Comparison of ENCODE assay signal across 8 mouse cellular contexts in genomic region chr17:33928251-33928947, GRCm38 (mm10). TPM values are rescaled to one million over a fixed set of nuclear protein-coding genes. Genes with fewer than 3 reads are reported as not detected.
DNase-seq lines count a peak whose midpoint lies in the region; ATAC-seq and TF ChIP-seq lines count a peak whose summit lies in the region.

No protein-coding gene starts in this region.

- peaks cover 15% of the 10 kb centered on the region for H3K9me3 ChIP-seq in erythroblast, embryonic 14.5 days (ENCODE audit: control insufficient read depth, low read length)
- H3K9me3 ChIP-seq in liver, embryonic 12.5 days (replicated peaks) = no peaks in the 10 kb centered on the region

- TF ChIP-seq CTCF in testis, adult 2 months (IDR thresholded peaks at IDR 0.05; ENCODE audit: control insufficient read depth, insufficient read depth, insufficient replicate concordance, low read depth, low read length) = no peak

- peak overlapping the region; percentile 100 for H3K4me2 ChIP-seq in liver, embryonic 12.5 days

- 50% methylated on average over 21 of the region's 21 CpGs for WGBS in liver, embryonic 12.5 days (ENCODE audit: insufficient replicate concordance)

- H3K36me3 ChIP-seq in erythroblast, embryonic 14.5 days (ENCODE audit: control insufficient read depth) = peaks cover 51% of the 10 kb centered on the region
- no peaks in the 10 kb centered on the region for H3K36me3 ChIP-seq in testis, adult 2 months (ENCODE audit: control insufficient read depth, insufficient read depth, low read length)
- H3K36me3 ChIP-seq in liver, embryonic 12.5 days = peaks cover 46% of the 10 kb centered on the region

- H3K27me3 ChIP-seq in erythroblast, embryonic 14.5 days (ENCODE audit: control insufficient read depth) = peaks cover 2% of the 10 kb centered on the region; the same call in 1 of the 2 replicates
- no peaks in the 10 kb centered on the region for H3K27me3 ChIP-seq in testis, adult 2 months (ENCODE audit: control insufficient read depth, insufficient read depth, low read length)
- no peaks in the 10 kb centered on the region for H3K27me3 ChIP-seq in liver, embryonic 12.5 days (replicated peaks)

- peak overlapping the region; percentile 95 for H3K4me3 ChIP-seq in erythroblast, embryonic 14.5 days (replicated peaks)
- peak overlapping the region; percentile 78 for H3K4me3 ChIP-seq in testis, adult 2 months (ENCODE audit: control insufficient read depth, low read depth, low read length)
- H3K4me3 ChIP-seq in liver, embryonic 12.5 days = peak overlapping the region; percentile 92

- peaks cover 70% of the 10 kb centered on the region for H3K4me1 ChIP-seq in erythroblast, embryonic 14.5 days (ENCODE audit: control insufficient read depth)
- peaks cover 10% of the 10 kb centered on the region for H3K4me1 ChIP-seq in testis, adult 2 months (ENCODE audit: control insufficient read depth, insufficient read depth, low read length)
- peaks cover 76% of the 10 kb centered on the region for H3K4me1 ChIP-seq in liver, embryonic 12.5 days

- peak overlapping the region; percentile 96 for H3K9ac ChIP-seq in liver, embryonic 12.5 days

- H3K27ac ChIP-seq in testis, adult 2 months (ENCODE audit: control insufficient read depth, insufficient read depth, low read depth, low read length) = no peak overlapping the region
- H3K27ac ChIP-seq in liver, embryonic 12.5 days = peak overlapping the region; percentile 96

- ATAC-seq in erythroblast, adult 5-6 weeks (replicated peaks; ENCODE audit: low FRiP score, poor library complexity, severe bottlenecking) = no peak
- ATAC-seq in liver, embryonic 12.5 days = no peak
- no peak for ATAC-seq in monocyte, adult 5-6 weeks (replicated peaks; ENCODE audit: insufficient number of reproducible peaks, low FRiP score, low TSS enrichment, poor library complexity, severe bottlenecking)

- no peak for DNase-seq in testis, postnatal 10 days (ENCODE audit: low spot score)
- DNase-seq in spleen, adult 18-20 months = no peak
- no peak for DNase-seq in natural killer cell, adult 2 months (ENCODE audit: low spot score in 2 of 2)

- TF ChIP-seq POLR2A in testis, adult 2 months (IDR thresholded peaks at IDR 0.05; ENCODE audit: control insufficient read depth, low read depth, low read length) = no peak

RNA-seq across cellular contexts. Expression of gene Rgl2, which starts 0.9 kb away (rescaled TPM):
- 3.1 and 3.5 TPM in 2 replicates for polyA plus RNA-seq in erythroblast, embryonic 14.5 days (2012)
- total RNA-seq in erythroblast, adult 5-6 weeks (2015; ENCODE audit: low replicate concordance) = 5.2 and 6.1 TPM in 2 replicates
- total RNA-seq in erythroblast, adult 5-6 weeks (2017; ENCODE audit: low replicate concordance) = 5.6 and 9.7 TPM in 2 replicates
- 83.4 and 93.0 TPM in 2 replicates for polyA plus RNA-seq in testis, adult 2 months (2012; rRNA removed)
- 17.3 and 18.4 TPM in 2 replicates for polyA plus RNA-seq in liver, embryonic 12.5 days (2016; fragmentation: Nextera tagmentation; extraction: Ambion mirVana)
- total RNA-seq in monocyte, adult 5-6 weeks (2017) = 43.6 to 72.8 TPM (median 71.4 TPM) in 3 replicates

RNA-seq across cellular contexts. Expression of gene Pfdn6, which starts 11.7 kb away (rescaled TPM):
- 48.7 and 66.5 TPM in 2 replicates for polyA plus RNA-seq in erythroblast, embryonic 14.5 days (2012)
- 15.9 and 38.0 TPM in 2 replicates for total RNA-seq in erythroblast, adult 5-6 weeks (2015; ENCODE audit: low replicate concordance)
- 22.9 TPM in 2 replicates for total RNA-seq in erythroblast, adult 5-6 weeks (2017; ENCODE audit: low replicate concordance)
- polyA plus RNA-seq in testis, adult 2 months (2012; rRNA removed) = 54.8 and 58.7 TPM in 2 replicates
- 164 and 177 TPM in 2 replicates for polyA plus RNA-seq in liver, embryonic 12.5 days (2016; fragmentation: Nextera tagmentation; extraction: Ambion mirVana)
- 88.1 to 107 TPM (median 98.7 TPM) in 3 replicates for total RNA-seq in monocyte, adult 5-6 weeks (2017)

RNA-seq across cellular contexts. Expression of gene Wdr46, which starts 12.1 kb away (rescaled TPM):
- 6.0 and 6.7 TPM in 2 replicates for polyA plus RNA-seq in erythroblast, embryonic 14.5 days (2012)
- 4.0 and 15.9 TPM in 2 replicates for total RNA-seq in erythroblast, adult 5-6 weeks (2015; ENCODE audit: low replicate concordance)
- total RNA-seq in erythroblast, adult 5-6 weeks (2017; ENCODE audit: low replicate concordance) = 7.5 and 8.5 TPM in 2 replicates
- polyA plus RNA-seq in testis, adult 2 months (2012; rRNA removed) = 25.1 and 25.4 TPM in 2 replicates
- 49.4 and 52.7 TPM in 2 replicates for polyA plus RNA-seq in liver, embryonic 12.5 days (2016; fragmentation: Nextera tagmentation; extraction: Ambion mirVana)
- 11.1 to 17.8 TPM (median 16.3 TPM) in 3 replicates for total RNA-seq in monocyte, adult 5-6 weeks (2017)

RNA-seq across cellular contexts. Expression of gene Zbtb22, which starts 12.7 kb away (rescaled TPM):
- polyA plus RNA-seq in erythroblast, embryonic 14.5 days (2012) = 5.6 and 5.7 TPM in 2 replicates
- total RNA-seq in erythroblast, adult 5-6 weeks (2015; ENCODE audit: low replicate concordance) = 4.0 and 7.9 TPM in 2 replicates
- 8.8 and 10.3 TPM in 2 replicates for total RNA-seq in erythroblast, adult 5-6 weeks (2017; ENCODE audit: low replicate concordance)
- 65.0 and 66.5 TPM in 2 replicates for polyA plus RNA-seq in testis, adult 2 months (2012; rRNA removed)
- polyA plus RNA-seq in liver, embryonic 12.5 days (2016; fragmentation: Nextera tagmentation; extraction: Ambion mirVana) = 13.6 and 14.8 TPM in 2 replicates
- total RNA-seq in monocyte, adult 5-6 weeks (2017) = 21.8 to 32.2 TPM (median 31.5 TPM) in 3 replicates

RNA-seq across cellular contexts. Expression of gene Tapbp, which starts 12.7 kb away (rescaled TPM):
- polyA plus RNA-seq in erythroblast, embryonic 14.5 days (2012) = 14.7 and 21.8 TPM in 2 replicates
- total RNA-seq in erythroblast, adult 5-6 weeks (2015; ENCODE audit: low replicate concordance) = 30.7 and 30.9 TPM in 2 replicates
- total RNA-seq in erythroblast, adult 5-6 weeks (2017; ENCODE audit: low replicate concordance) = 34.3 and 39.6 TPM in 2 replicates
- 71.7 and 80.8 TPM in 2 replicates for polyA plus RNA-seq in testis, adult 2 months (2012; rRNA removed)
- 29.4 and 30.1 TPM in 2 replicates for polyA plus RNA-seq in liver, embryonic 12.5 days (2016; fragmentation: Nextera tagmentation; extraction: Ambion mirVana)
- 129 to 172 TPM (median 140 TPM) in 3 replicates for total RNA-seq in monocyte, adult 5-6 weeks (2017)
